Mouse (Mus musculus) embryo, embryonic 9.5 days (tissue): Measurements from ENCODE around the gene Scgb1a1.
"Not testable (repeated sequence)": the region's sequence is repeated elsewhere in the genome, so short reads cannot be mapped to it uniquely, and the experiment has no call there.

Experiments
- DNase-seq: peaks from one replicate; pipeline ENCODE4 v3.0.0-alpha.2; 2017; ENCODE audit errors: extremely low spot score

The Scgb1a1 gene

DNA sequence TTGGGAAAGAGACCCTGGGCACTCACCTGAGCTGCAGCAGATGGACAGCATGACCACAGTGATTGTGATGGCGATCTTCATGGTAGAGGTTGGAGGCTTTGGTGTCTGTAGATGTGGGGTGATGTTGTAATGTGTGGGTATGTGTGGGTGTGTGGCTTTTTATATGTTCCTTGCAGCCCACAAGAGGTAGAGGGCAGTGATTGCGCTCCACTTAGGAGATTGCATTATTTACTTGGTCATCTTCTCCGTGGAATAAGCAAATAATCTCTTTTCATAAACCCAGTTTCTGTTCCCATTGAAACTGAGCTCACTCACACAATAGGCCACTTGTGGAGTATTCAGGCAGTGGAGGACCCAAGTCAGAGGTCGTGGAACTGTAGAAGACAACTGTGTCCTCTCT, at the start of gene Scgb1a1:
Gene Scgb1a1 (minus strand): TSS at position 138 of the 400 bp plus-strand sequence.
- DNase-seq, result no peak

DNA sequence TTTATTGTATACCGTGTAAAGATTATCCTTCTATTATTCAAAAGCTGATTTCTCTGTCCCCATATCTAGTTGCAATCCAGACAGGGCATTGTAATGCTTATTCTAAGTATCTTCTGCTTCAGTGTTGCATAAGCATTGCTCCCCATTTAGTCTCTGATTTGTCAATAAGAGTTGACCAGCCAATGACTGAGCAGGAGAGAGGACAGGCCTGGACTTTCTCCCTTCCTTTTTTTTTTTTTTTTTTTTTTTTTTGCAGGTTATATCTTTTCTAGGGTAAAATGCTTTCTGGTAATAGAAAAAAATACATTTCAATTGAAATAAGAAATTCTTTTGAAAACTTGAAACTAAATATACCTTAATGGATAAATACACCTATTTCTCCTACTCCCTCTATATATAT, 49.4 kb upstream of the Scgb1a1 start:
- no peak for DNase-seq

DNA sequence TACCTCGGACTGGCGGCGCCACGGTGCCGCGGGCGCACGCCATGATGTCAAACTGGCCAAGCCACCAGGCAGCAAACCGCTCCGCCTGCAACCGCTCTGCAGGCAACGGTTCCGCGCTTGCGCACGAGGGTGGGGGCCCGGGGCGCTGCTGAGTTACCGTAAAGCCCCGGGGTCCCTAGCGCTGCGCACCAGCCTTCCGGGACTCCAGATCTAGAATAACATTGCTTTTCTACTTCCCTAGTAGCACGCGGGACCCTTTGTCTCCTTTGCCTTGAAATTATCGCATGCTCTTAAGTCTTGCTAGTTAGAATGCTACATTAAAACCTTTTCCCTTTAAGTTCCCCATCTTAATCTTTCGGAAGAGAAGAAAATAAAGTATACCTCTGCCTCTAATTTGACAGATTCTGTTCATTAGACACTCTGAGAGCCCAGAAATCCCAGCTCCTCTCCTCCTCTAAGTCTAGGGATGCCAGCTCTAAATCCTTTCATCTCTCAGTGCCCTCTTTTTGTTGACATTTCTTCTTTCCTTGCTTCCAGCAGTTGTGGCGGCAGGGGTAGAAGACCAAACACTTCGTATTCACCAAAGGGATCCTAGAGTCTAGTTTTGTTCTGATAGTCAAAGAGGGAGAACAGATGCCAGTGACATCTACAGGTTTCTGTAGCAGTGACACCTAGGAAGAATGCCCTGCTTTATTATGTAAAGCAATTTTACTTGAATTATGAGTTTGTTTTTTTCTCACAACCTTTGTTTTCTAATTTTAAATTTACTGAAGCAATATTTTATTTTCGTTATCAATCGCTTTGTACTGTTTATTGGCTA, 48.0 kb upstream of the Scgb1a1 start, which contains the start of gene Asrgl1:
Gene Asrgl1 (minus strand): TSS at position 125 of the 820 bp plus-strand sequence.
- peak; percentile 89 for DNase-seq

DNA sequence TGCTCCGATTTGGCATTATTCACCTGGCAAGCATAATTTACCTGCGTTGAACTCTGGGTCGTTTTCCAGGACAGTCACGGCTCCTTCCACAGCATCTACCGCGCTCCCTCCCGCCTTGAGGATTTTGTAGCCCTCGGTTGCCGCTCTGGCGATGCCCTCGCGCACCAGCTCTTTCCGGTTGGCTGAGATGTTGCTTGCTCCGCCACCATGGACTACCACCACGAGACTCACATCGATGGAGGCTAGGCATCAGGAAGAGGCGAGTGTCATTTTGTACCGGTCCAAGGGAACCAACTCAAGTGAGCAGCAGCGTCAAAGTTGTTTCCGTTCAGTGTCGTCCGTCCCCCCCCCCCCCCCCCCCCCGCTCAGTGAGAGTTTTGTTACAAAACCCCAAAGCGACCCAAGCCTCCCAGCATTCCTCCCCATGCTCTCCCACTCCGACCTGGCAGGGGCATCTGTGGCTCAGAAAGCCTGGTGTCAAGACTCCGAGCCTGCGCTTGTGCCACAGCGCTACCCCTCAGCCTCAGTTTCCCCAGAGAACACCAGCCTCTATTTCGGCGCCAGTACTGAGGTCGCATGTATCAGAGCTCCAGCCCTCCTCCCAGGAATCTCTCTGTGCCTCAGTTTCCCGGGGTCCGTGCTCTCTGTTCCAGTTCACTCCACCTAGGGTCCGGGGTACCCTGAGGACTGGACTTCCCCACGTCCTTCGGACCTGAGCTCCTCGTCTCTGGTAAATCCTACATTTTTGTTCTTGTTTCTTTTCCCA, 47.2 kb upstream of the Scgb1a1 start:
- DNase-seq, result peak; percentile 45

DNA sequence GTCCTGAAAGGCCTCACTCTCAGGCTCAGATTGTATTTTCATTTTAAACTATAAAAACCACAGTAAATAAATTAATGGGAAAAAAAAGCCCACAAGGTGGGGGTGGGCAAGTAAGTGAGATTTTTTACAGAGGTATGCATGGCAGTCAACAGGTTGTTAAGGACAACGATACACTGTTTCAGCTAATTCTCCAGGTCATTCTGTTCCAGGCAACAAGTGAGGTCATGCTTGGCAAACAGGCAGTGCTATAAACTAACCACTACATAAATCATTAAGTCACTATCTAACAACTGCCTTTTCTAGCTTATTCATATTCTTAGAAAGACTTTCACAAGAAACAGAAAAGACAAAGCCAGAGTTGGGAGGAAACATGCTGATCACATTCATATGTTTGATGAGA, 42.2 kb upstream of the Scgb1a1 start:
- no peak for DNase-seq

DNA sequence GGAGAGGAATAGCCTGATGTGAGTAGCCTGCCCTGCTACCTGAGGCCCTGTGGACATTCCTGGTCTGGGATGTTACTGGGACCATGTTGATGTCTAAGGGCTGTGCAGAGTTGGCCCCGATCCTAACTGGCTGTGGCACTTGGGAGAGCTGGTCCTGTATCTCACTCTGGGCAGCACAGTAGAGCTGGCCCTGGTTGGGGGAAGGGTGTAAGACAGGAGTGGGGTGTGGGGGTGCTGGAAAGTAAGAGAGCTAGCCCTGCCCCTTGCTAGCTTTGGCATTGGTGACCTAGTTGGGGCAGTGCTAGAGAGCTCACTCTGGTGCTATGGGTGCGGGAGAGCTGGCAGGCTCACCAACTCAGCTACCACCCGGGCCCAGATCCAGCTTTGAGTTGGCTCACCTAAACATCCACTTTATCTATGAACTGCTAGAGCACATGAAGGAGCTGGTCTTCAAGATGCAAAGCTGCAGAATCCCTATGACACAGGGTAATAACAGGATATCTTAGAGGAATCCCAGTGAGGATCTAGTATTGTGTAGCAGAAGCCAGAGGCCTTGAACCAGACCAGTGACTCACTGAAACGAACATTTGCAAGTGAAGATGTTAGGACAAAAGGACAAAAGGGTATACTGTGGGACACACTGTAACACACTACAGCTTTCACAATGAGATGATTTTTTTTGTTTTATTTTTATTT, 40.9 kb upstream of the Scgb1a1 start:
- DNase-seq, result no peak

DNA sequence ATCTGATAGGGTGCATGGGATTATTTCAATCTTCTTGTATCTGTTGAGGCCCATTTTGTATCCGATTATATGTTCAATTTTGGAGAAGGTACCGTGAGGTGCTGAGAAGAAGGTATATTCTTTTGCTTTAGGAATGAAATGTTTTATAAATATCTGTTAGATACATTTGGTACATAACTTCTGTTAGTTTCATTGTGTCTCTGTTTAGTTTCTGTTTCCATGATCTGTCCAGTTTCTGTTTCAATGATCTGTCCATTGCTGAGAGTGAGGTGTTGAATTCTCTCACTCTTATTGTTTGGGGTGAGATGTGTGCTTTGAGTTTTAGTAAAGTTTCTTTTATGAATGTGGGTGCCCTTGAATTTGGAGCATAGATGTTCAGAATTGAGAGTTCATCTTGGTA, 36.2 kb upstream of the Scgb1a1 start:
- not testable (repeated sequence) for DNase-seq

DNA sequence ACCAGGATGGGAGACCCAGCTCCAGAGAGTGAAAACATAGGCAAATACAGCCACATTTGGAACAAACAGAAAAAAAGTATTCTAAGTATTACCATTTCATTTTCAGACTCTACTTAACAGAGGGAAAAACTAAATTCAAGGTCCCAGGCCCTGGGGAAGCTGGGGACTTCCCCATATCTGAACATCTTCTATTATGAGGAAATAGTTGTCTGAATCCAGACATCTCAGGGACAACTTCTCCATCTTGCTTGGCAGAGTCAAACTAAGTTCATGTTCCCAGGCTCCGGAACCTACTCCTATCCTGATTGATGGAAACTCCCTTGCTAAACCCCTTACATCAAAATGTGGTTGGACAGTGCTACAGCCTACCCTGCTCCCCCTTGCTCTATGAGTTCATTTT, 34.6 kb upstream of the Scgb1a1 start:
- DNase-seq, result no peak

DNA sequence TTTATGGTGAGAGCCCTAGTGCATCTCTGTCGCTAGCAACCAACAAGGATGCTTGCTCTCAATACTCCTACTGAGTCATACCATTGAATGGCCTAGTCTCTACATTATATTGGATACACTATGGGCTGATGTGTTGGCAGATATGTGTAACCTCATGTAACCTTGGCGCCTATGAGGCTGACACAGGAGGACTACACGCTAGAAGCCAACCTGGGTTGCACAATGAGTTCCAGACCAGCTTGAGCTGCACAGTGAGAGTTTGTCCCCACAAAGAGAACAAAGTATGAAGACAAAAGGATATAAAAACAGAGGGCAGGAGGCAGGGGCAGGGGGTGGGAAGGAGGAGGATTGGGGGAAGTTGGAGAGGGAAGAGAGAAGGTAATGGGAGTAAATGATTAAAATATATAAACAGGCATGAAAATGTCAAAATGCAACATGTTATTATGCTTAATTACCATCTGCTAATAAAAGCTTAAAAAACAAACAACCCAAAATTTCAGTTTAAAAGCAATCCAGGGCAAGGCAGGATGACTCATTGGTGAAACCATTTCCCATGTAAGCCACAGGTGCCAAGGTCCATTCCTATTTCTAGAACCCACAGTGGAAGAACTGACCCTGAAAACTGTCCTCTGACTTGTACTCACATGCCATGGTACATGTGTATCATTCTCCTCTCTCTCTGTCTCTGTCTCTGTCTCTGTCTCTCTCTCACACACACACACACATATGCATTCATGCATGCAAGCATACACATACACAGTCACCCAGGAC, 32.1 kb upstream of the Scgb1a1 start:
- DNase-seq, result no peak

DNA sequence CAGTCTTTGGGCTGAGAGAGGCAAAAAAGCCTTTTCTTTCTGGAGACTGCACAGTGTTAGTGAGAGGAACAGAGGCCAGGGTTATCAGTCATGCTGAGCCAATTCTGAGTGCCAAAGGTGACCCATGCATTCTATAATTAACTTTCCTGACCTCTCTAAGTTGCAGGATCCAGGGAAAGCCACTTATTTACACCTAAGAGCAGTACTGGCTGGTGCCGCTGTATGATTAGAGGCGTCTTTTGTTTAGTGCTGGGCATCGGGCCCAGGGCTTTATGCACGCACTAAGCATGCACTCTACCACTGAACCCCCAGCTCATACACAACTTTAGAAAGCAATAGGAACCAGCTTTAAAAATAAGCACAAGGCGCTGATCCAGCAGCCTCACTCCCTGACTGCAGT, 29.5 kb upstream of the Scgb1a1 start:
- no peak for DNase-seq

DNA sequence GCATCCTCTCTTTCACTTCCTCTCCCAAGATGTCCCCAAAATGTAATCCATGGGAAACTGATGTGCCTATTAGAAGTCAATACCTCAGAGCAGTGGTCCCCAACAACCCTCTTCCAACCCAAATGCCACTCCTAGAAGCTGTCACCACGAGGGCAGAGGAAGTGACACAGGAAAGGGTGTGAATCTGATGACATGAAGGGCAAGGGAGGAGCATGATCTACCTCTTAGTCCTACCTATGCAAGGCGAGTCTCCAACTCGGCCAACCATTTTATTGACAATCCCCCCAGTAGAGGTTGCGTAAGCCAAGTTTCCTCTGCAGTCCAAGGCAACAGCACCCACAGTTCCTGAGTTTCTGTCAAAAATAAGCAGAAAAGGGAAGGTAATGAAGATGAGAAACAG, 28.5 kb upstream of the Scgb1a1 start:
- no peak for DNase-seq

DNA sequence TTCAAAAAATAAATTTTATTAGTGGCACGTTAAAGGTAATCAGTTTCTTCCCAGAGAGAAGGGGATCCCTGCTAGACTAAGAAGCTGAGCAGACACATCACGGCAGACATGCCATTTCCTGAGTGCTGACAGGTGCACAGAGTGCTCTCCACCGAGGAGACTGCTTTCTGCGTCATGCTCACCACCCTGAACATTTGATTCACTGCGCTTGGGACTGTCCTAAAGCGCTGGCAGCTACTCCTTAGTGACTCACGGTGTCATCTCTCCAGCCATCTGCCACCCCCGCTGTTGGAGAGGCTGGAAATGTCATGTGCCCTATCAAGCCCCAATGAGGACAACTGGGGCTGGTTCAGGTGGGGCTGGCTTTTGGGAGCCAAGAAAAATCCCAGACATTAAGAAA, 24.3 kb upstream of the Scgb1a1 start:
- no peak for DNase-seq

DNA sequence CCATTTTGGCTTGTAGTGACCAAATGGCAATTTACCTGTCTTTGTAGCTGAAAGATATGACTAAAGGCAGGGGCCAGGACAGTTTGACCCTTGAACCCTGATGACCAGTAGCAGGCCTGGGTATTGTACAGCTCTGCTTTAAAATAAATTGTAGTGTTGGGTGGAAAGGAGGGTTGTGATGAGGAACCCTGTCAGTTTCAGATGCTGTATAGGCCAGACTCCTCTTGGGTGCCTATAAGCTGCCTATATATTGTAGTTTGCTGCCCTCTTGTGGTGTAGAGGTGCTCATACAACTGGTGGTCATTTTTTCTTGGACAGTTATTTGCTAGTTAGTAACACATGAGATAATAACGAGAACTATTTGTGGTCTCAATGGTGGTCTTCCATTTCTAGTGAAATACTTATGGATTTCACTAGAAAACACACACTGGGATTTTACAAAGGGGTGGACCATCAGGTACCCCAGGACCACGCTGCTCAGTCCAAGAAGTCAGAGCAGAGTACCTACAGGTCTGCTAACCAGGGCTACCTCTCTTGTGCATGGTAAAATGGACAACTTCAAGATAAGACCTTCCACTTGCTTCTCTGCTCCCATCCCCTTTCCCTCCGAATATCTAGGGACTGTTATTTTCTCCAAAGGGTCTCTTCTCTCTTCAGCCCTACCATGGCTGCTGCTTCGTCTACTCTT, 22.6 kb upstream of the Scgb1a1 start:
- DNase-seq, result peak; percentile 60

DNA sequence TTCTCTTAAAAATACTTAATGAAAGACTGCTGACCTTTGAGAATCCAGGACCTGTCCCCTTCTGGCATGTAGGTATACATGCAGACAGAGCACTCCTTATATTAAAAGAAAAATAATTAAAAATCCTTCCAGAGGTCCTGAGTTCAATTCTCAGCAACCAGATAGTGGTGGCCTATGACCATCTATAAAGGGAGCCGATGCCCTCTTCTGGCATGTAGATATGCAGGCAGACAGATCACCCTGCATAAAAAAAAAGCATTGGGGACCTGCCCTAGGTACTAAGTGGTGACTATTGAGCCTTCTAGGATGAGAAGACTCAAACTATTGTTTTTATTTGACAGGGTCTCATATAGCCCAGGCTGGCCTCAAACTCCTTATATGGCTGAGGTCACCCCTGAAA, 20.8 kb upstream of the Scgb1a1 start:
- no peak for DNase-seq

DNA sequence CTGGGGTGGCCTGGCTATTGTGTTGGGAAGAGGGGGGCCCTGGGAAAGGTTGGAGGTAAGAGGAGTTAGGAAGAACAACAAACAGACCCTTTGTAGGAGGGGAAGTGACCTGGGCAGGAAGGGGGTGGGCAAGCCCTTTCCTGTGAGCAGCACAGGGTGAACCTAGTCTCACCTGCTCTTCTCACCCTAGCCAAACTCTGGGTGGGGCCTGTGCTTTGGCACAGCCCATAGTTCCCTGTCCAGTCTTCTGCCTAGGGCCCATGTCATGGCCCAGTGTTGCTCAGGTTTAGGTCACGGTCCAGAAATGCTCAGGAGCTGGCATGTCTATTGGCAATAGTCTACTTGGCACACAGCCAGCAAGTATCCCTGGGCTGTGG, 19.6 kb upstream of the Scgb1a1 start:
- DNase-seq, result no peak

DNA sequence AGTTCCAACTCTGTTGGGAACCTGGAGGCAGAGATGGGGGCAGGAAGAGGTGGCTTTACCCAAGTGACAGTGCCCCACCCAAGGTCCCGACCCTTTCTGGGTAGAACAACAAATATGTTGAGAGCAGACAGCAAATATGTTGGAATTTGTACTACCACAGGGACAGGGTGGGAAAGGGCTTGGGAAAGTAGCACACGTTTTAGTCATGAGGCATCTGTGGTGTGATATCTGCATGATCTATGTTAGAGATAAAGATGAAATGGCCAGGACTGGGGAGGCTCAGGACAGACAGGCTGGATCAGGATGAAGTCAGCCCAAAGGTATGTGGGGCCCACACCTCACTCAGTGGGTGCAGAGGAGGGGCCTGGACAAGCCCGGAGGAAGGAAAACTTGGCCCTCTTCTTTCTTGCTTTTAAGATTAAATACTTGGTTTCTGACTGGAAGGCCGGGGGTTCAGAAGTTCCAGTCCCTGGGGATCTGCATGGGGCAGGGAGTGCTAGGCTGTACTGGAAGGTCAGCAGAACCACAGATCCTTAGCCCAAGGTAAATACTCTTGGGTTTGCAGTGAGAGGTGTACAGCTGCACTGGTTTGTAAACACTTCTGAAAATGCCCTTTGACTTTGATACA, 19.1 kb upstream of the Scgb1a1 start:
- peak; percentile 15 for DNase-seq

DNA sequence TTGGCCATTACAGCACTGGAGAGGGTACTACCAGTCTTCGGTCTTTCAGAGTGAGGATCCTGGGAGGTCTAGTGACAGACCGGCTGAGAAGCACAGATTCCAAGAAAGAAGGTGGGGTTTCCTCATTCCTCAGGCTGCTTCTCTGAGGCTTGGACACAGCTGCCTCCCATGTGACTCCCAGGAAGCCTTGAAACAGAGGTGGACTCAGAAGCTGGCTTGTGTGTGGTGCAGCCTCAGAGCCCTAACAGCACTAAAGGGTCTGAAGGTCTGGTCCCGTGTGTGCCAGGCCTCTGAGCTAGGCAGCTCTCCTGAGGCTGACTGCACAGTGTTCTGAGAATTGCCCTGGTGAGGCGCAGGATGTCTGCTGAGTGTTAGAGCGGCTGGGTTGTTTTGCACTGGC, 18.3 kb upstream of the Scgb1a1 start:
- DNase-seq, result no peak

DNA sequence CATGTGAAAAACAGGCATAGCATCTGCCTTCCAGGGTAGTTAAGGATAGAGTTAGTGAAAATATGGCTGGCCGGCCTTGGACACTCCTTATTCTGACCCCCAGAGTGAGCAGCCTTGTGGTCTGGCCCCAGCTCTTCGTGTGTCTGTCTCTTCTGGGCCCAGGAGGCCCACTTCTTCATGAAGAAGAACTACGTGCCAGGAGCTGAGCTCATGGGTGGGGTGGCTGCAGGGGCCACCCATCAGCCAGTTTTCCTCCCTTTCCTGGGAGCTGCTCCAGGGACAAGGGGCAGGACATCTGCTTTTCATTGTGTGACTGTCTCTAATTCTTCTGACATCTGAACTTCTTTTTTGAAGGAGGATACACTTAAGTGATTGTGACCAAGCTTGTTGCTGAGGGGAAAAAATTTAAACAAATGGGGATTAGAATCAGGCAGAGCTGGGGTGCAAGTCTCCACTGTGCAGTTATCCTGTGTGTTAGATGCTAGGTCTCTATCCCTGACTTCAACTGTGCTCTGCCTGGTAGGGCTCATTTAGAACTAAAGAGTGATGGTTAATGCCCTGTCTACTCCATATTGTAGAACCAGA, 17.4 kb upstream of the Scgb1a1 start:
- DNase-seq, result no peak

DNA sequence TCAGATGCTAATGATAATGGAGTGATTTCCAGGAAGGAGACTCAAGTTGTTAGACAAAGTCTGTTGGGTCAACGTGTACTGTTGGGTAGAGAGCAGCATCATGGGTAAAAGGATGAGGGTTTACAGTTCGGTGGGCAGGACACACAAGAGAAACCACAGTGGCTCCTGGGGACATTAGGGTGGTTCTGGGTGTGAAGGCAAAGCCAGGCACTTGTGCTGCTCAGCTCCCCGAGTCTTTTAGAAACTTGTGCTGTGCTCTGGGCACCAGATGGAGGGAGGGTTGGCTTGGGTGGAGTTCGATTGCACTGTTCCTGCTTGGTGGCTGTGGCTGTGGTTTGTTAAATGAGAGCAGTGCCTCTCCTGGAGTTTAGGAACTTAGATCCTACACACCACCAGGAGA, 16.2 kb upstream of the Scgb1a1 start:
- no peak for DNase-seq

DNA sequence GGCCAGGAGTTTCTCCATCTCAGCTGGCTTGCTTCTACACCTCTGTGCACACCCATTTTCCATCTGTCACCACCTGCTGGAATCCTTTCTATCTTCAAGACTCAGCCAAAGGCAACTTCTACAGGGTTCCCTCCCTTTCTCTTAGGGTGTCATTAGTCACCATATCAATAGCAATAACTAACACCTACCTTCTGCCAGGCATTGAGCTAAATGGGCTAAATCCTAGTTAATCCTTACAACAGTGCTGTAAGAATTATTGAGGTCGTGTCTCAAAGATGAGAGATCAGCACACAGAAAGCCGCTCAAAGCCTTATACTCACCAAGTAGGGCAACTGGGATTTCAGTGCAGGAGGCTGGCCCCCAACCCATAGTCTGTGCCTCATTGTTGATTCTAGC, 13.3 kb upstream of the Scgb1a1 start:
- DNase-seq, result no peak
